Mouse (Mus musculus) stomach, postnatal 0 days (tissue): ENCODE measurements around the gene Pgap3.

Source experiments
- CTCF ChIP-seq: IDR thresholded peaks from 2 replicates; pipeline ENCODE4 v1.5.1; 2016; ENCODE audit warnings: antibody characterized with exemption, low read depth, mild to moderate bottlenecking, moderate library complexity
- EP300 ChIP-seq: optimal IDR thresholded peaks from 2 replicates; pipeline ENCODE3; 2016; ENCODE audit warnings: antibody characterized with exemption

GRCm38 (mm10) chr11:98356625-98357394 is 43.5 kb downstream of the Pgap3 start:
- TF ChIP-seq CTCF (no peak), EP300 (no peak)
